Mouse (Mus musculus) liver, embryonic 16.5 days (tissue): ENCODE measurements around the gene Cdh4. TPM values are rescaled to one million over a fixed set of nuclear protein-coding genes. Genes with fewer than 3 reads are reported as not detected.

Experiments
- ATAC-seq: fragments of 200-750 bp; cut with Nextera tagmentation; 2 replicates; pipeline ENCODE4 v1.8.0; 2017; ENCODE audit warnings: low read depth, mild to moderate bottlenecking, moderate number of reproducible peaks, moderate library complexity
- H3K27ac ChIP-seq: fragments of 300-500 bp; sonication (generic); 2 replicates; pipeline ENCODE4 v1.5.1; 2014; ENCODE audit warnings: mild to moderate bottlenecking, low read length
- H3K27me3 ChIP-seq: fragments of 300-500 bp; sonication (generic); 2 replicates; pipeline ENCODE4 v1.6.1; 2014; ENCODE audit warnings: low read depth, low read length, mixed read lengths; ENCODE audit not compliant: control insufficient read depth, insufficient read depth
- H3K36me3 ChIP-seq: fragments of 300-500 bp; sonication (generic); 2 replicates; pipeline ENCODE4 v1.6.1; 2014; ENCODE audit warnings: mild to moderate bottlenecking; ENCODE audit not compliant: control insufficient read depth, insufficient read depth
- H3K4me1 ChIP-seq: fragments of 300-500 bp; sonication (generic); 2 replicates; pipeline ENCODE4 v1.6.1; 2014; ENCODE audit warnings: low read depth, low read length, mixed read lengths; ENCODE audit not compliant: control insufficient read depth
- H3K4me2 ChIP-seq: fragments of 300-500 bp; sonication (generic); 2 replicates; pipeline ENCODE4 v1.6.1; 2014; ENCODE audit warnings: low read depth, low read length, mixed read lengths
- H3K4me3 ChIP-seq: fragments of 300-500 bp; sonication (generic); 2 replicates; pipeline ENCODE4 v1.5.1; 2014; ENCODE audit warnings: low read depth, mild to moderate bottlenecking, low read length
- H3K9ac ChIP-seq: fragments of 300-500 bp; sonication (generic); 2 replicates; pipeline ENCODE4 v1.6.1; 2014; ENCODE audit warnings: low read depth, low read length
- H3K9me3 ChIP-seq: fragments of 300-500 bp; sonication (generic); replicated peaks from 2 replicates; pipeline ENCODE4 v1.6.1; 2016; ENCODE audit warnings: low read length; ENCODE audit not compliant: control insufficient read depth
- WGBS: fragments of 180-500 bp; shearing (Covaris S2); extraction: QIAGEN DNeasy Blood & Tissue Kit; methylation state at CpG from one replicate; pipeline ENCODE4 v1.1.7; 2014; ENCODE audit not compliant: insufficient replicate concordance; 5-methylcytosine and 5-hydroxymethylcytosine counted together
- polyA plus RNA-seq: library from polyadenylated mRNA; unstranded; fragments of >200 nt; fragmentation: Nextera tagmentation; extraction: Ambion mirVana; gene quantifications from 2 replicates; pipeline ENCODE4 v1.2.1, GENCODE M21; 2015

Gene Cdh4
- polyA plus RNA-seq, 1 experiment from 2014 or later, result 0.40 TPM

DNA sequence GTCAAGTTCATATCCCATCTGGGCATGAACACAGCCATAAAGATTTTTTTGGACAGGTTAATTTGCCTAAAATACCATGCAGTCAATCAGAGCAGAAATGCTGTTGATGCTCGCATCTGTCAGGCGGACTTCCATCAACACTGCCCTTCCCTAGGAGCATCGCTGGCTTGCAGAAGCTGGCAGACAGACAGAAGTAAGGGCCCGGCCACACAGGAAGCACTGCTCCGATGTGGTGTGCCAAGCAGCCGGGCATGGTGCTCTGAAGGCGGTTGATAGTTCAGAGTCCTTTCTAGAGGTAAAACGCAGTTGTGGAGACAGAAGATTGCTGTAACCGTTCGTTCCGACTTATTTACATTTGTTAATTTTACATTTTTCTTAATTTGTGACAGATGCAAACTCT lies 262.8 kb downstream of the Cdh4 start:
- WGBS, result 71% methylated on average over 11 of the region's 11 CpGs
- ATAC-seq, result no peak
- no peaks in the 10 kb centered on the region for H3K9me3 ChIP-seq
- H3K27me3 ChIP-seq, result no peaks in the 10 kb centered on the region
- no peak overlapping the region for H3K27ac ChIP-seq
- H3K4me1 ChIP-seq, result no peaks in the 10 kb centered on the region
- H3K36me3 ChIP-seq, result no peaks in the 10 kb centered on the region
- no peak overlapping the region for H3K4me2 ChIP-seq
- no peak overlapping the region for H3K9ac ChIP-seq
- no peak overlapping the region for H3K4me3 ChIP-seq

DNA sequence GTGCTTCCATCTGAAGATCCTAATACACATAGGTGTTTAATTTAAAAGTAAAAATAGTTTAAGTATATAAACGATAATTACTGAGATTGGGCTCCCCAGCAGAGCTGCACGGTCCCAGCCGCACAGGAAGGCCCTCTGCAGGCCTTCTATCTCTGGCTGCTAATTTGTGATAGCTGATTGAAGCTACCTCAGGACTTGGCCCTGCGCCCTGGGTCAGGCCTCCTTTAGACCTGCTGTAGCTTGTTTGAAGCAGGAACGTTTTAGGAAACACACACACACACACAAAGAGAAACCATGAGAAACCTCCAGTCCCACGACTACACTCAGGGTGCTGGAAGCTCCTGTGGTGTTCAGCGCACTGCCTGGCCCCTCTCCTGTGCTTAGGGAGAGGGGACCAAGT lies 263.2 kb downstream of the Cdh4 start:
- H3K27me3 ChIP-seq, result no peaks in the 10 kb centered on the region
- H3K9me3 ChIP-seq, result no peaks in the 10 kb centered on the region
- H3K4me3 ChIP-seq, result no peak overlapping the region
- H3K4me1 ChIP-seq, result no peaks in the 10 kb centered on the region
- H3K36me3 ChIP-seq, result no peaks in the 10 kb centered on the region
- no peak overlapping the region for H3K4me2 ChIP-seq
- no peak overlapping the region for H3K27ac ChIP-seq
- WGBS, result 61% methylated on average over 7 of the region's 7 CpGs
- ATAC-seq, result no peak
- no peak overlapping the region for H3K9ac ChIP-seq

DNA sequence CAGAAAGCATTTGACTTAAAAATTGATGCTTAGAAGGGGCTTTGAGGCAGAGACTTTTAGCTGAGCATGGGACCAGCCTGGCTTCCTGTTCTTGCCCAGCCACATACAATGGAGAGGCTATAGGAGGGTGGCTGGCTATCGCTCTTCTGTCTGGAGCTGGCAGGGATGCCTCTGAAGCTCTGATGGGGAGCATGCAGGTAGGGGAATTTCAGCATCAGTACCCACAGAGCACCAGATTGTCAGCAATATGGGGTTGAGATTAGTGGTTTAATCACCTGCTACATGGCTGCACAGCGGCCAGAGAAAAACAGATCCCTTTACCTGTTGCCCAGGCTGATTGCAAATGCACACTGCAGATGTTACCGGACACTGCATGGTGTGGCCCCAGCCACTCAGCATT lies 264.4 kb downstream of the Cdh4 start:
- no peaks in the 10 kb centered on the region for H3K36me3 ChIP-seq

DNA sequence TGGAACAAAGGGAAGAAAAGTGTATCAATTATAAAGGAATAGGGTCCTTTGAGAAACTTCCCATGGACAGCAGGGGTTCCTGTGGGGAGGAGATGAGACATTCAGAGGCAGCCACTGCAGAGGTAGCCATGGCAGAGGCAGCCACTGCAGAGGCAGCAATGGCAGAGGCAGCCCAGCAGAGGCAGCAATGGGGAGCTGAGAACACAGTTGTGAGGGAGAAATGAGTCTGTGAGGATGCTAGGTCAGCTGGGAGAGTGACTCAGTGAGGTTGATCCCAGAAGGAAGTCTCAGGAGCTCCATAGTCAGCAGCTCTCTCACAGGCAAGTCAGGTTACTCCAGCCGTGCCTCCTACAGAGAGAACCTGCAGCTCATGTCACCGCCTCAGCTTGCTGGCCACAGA lies 266.9 kb downstream of the Cdh4 start:
- Histone ChIP-seq H3K4me2 (no peak overlapping the region), H3K27ac (no peak overlapping the region), H3K36me3 (no peaks in the 10 kb centered on the region), H3K9ac (no peak overlapping the region), H3K4me3 (no peak overlapping the region), H3K4me1 (no peaks in the 10 kb centered on the region), H3K9me3 (no peaks in the 10 kb centered on the region), H3K27me3 (no peaks in the 10 kb centered on the region)
- 76% methylated on average over 2 of the region's 2 CpGs for WGBS
- ATAC-seq, result no peak

More for the DNA sequence above, 264.4 kb downstream of the Cdh4 start:
- H3K27ac ChIP-seq, result no peak overlapping the region
- H3K9me3 ChIP-seq, result no peaks in the 10 kb centered on the region
- no peaks in the 10 kb centered on the region for H3K4me1 ChIP-seq
- 66% methylated on average over 3 of the region's 3 CpGs for WGBS
- no peak overlapping the region for H3K9ac ChIP-seq
- H3K4me3 ChIP-seq, result no peak overlapping the region
- H3K4me2 ChIP-seq, result no peak overlapping the region
- no peaks in the 10 kb centered on the region for H3K27me3 ChIP-seq
- no peak for ATAC-seq

DNA sequence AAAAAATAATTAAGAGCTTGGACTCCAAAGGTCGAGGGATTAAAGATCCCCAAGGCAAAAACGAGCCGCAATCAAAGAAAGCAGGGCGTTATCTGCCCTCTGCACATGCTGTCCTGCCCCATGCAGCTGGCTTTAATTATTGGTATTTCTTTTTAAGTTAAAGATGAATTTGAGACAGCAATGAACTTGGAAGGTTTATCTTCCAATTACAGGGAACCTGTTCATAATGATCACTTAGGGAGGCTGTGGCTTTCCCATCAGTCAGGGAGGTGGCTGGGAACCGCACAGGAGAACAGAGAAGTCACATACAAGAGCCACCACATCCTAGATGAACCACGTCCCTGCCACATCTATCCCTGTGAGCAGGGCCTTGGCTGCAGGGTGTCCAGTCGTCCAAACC lies 270.5 kb downstream of the Cdh4 start:
- Histone ChIP-seq H3K9me3 (no peaks in the 10 kb centered on the region), H3K4me1 (no peaks in the 10 kb centered on the region), H3K27me3 (no peaks in the 10 kb centered on the region), H3K4me3 (no peak overlapping the region), H3K36me3 (no peaks in the 10 kb centered on the region), H3K9ac (no peak overlapping the region), H3K4me2 (no peak overlapping the region), H3K27ac (no peak overlapping the region)
- 60% methylated on average over 7 of the region's 7 CpGs for WGBS
- no peak for ATAC-seq

DNA sequence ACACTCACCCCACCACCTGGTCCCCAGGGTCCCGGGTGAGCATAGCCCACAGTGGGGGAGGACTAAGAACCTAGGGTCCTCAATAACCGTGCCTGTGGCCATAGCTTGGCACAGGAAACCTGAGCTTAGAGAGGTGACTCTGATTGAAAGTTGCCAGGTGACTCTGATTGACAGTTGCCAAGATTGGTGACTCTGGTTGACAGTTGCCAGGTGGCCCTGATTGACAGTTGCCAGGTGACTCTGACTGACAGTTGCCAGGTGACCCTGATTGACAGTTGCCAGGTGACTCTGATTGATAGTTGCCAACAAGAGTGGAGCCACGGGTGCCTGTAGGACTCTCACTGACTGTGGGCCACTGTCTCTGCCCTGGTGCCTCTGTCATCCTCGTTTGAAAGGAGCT lies 271.1 kb downstream of the Cdh4 start:
- no peak overlapping the region for H3K4me2 ChIP-seq
- H3K9ac ChIP-seq, result no peak overlapping the region
- H3K27ac ChIP-seq, result no peak overlapping the region
- ATAC-seq, result no peak
- WGBS, result 47% methylated on average over 4 of the region's 4 CpGs
- no peaks in the 10 kb centered on the region for H3K4me1 ChIP-seq
- H3K4me3 ChIP-seq, result no peak overlapping the region
- H3K27me3 ChIP-seq, result no peaks in the 10 kb centered on the region
- H3K36me3 ChIP-seq, result no peaks in the 10 kb centered on the region
- H3K9me3 ChIP-seq, result no peaks in the 10 kb centered on the region

DNA sequence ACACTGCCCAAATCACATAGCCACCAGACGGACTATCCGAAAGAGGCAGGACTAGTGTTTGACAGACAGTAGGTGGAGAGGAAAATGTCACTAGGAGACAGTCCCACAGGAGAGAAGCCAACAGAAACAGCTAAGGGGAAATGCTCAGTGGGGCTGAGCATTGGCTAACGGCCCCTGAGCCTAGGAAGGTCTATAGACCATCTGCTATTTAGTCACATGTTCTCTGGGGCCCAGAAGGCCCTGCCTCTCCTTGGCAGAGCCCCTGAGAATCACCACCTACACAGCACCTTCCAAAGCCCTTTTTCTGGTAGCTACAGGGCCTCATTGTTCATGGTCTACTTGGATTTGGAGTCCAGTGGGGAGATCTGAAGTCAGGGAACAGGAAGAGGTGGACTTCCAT lies 271.9 kb downstream of the Cdh4 start:
- Histone ChIP-seq H3K27ac (no peak overlapping the region), H3K36me3 (no peaks in the 10 kb centered on the region), H3K9me3 (no peaks in the 10 kb centered on the region), H3K4me3 (no peak overlapping the region), H3K4me2 (no peak overlapping the region), H3K4me1 (no peaks in the 10 kb centered on the region), H3K27me3 (no peaks in the 10 kb centered on the region), H3K9ac (no peak overlapping the region)
- WGBS, result 73% methylated on average over 3 of the region's 3 CpGs
- ATAC-seq, result no peak

DNA sequence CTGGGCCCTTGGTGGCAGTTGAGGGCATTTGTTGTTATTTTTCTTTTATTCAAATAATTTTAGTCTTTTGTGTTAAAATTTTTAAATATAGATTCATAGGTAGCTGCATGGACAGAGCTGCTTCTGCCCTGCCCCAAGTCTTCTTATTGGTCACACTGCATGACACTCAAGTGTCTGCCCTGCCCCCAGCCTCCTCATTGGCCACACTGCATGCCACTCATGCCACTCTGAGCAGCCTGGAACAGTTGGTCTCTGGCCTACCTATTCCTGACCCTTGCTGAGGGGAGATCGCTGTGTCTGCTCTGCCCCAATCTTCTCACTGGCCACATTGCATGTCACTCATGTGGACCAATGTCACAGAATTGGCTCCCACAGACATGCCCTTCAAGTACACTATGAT lies 273.1 kb downstream of the Cdh4 start:
- no peak for ATAC-seq
- H3K27ac ChIP-seq, result no peak overlapping the region
- no peak overlapping the region for H3K9ac ChIP-seq
- H3K27me3 ChIP-seq, result no peaks in the 10 kb centered on the region
- H3K36me3 ChIP-seq, result no peaks in the 10 kb centered on the region
- H3K4me1 ChIP-seq, result no peaks in the 10 kb centered on the region
- H3K4me2 ChIP-seq, result no peak overlapping the region
- no peaks in the 10 kb centered on the region for H3K9me3 ChIP-seq
- WGBS, result 83% methylated on average over 1 of the region's 1 CpGs
- H3K4me3 ChIP-seq, result no peak overlapping the region

DNA sequence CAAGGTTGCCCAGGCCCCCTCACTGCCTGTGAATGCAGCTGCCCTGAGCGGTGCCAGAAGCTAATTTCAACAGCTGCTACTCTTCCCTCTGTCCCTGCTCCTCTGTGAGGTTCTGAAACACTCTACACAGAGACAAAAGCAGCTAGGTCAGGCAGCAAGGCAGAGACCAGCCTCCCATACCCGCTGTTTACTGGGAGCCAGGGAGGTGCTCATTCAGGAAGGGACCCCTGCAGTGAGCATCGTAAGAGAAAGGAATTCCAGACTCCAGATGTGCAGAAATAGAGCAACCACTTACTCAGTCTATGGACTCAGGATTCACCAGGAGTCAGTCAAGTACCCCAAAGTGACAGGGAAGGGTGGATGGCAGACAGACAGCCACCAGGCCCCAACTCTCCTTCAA lies 278.1 kb downstream of the Cdh4 start:
- no peak overlapping the region for H3K4me2 ChIP-seq
- no peak for ATAC-seq

More for the DNA sequence above, 278.1 kb downstream of the Cdh4 start:
- Histone ChIP-seq H3K4me1 (no peaks in the 10 kb centered on the region), H3K27ac (no peak overlapping the region), H3K36me3 (no peaks in the 10 kb centered on the region), H3K9me3 (no peaks in the 10 kb centered on the region), H3K9ac (no peak overlapping the region), H3K4me3 (no peak overlapping the region), H3K27me3 (no peaks in the 10 kb centered on the region)
- WGBS, result 41% methylated on average over 3 of the region's 3 CpGs
